Comparison of ENCODE assay signal across 24 mouse cellular contexts in the genomic region with DNA sequence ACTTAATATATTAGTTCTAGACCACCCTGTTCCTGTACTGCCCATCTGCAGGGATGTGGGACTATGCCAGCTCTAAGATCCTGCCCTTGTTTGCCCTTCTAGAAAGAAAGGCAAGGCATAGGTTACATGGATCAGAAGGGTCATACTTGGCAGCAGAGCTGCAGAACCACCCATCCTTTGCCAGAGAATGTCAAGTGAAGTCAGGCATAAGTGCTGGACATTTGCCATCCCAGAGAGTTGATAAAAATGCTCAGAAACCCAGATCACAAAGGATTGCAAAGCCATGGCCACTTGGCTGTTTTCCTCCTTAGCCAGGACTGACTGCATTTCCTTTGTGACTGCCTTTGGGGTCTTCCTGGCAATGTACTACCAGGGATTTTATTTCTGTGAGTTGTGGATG.
DNase-seq lines count a peak whose midpoint lies in the region; ATAC-seq and TF ChIP-seq lines count a peak whose summit lies in the region.
"Had no signal": no experiment of that assay in that cellular context is flagged by ENCODE, and none has a peak within 500 bp of the region (broad histone marks: within the 10 kb centered on the region; RNA-seq: fewer than 3 reads in every experiment).

No protein-coding gene starts in this region.

- no peaks in the 10 kb centered on the region; the same call in 1 of the 2 replicates for H3K4me1 ChIP-seq in heart, adult 2 months (ENCODE audit: control insufficient read depth, insufficient read depth, low read length)
- H3K4me1 ChIP-seq in megakaryocyte, embryonic 14.5 days = peaks cover 61% of the 10 kb centered on the region
- H3K4me1 ChIP-seq: embryonic facial prominence, embryonic 12.5 days; limb, embryonic 13.5 days had no signal

- H3K27me3 ChIP-seq in heart, adult 2 months (ENCODE audit: control insufficient read depth, insufficient read depth, low read length) = no peaks in the 10 kb centered on the region
- no peaks in the 10 kb centered on the region for H3K27me3 ChIP-seq in megakaryocyte, embryonic 14.5 days (replicated peaks)
- H3K27me3 ChIP-seq: limb, embryonic 13.5 days; liver, embryonic 12.5 days; midbrain, embryonic 12.5 days had no signal

- no peak overlapping the region for H3K4me3 ChIP-seq in heart, adult 2 months
- H3K4me3 ChIP-seq in megakaryocyte, embryonic 14.5 days (replicated peaks) = peak overlapping the region; percentile 42
- H3K4me3 ChIP-seq: embryonic facial prominence, embryonic 12.5 days; limb, embryonic 13.5 days; liver, embryonic 12.5 days; midbrain, embryonic 12.5 days had no signal

- ATAC-seq in cerebellum, adult (ENCODE audit: insufficient number of reproducible peaks, low FRiP score, low TSS enrichment) = no peak
- ATAC-seq in megakaryocyte, adult 5-6 weeks (ENCODE audit: poor library complexity, severe bottlenecking) = no peak
- ATAC-seq: activated CD4-positive, CD25-positive, alpha-beta regulatory T cell, adult 4 months; forebrain, postnatal 0 days; hindbrain, embryonic 16.5 days; intestine, embryonic 16.5 days had no signal

- peaks cover 6% of the 10 kb centered on the region; the same call in 1 of the 2 replicates for H3K9me3 ChIP-seq in megakaryocyte, embryonic 14.5 days
- H3K9me3 ChIP-seq: embryonic facial prominence, embryonic 12.5 days; limb, embryonic 13.5 days; liver, embryonic 12.5 days; midbrain, embryonic 12.5 days had no signal

- no peak for TF ChIP-seq CTCF in heart, adult 2 months (IDR thresholded peaks at IDR 0.05)

- no peaks in the 10 kb centered on the region for H3K79me2 ChIP-seq in heart, adult 2 months (replicated peaks; ENCODE audit: control insufficient read depth, insufficient read depth, low read length)

- peak; percentile 10 to 21 for DNase-seq in cerebellum, postnatal 25 days
- DNase-seq in heart, postnatal 4 days = peak; percentile 20
- no peak for DNase-seq in heart, adult 2 months
- no peak for DNase-seq in left cerebral cortex, postnatal 14 days (ENCODE audit: low spot score in 2 of 2)
- DNase-seq: adrenal gland, adult 8-10 months; cerebellum, adult 9-10 months; forebrain, postnatal 0 days; gastrocnemius, postnatal 14 days; heart, adult 11 months; kidney, adult 9 months; kidney, postnatal 14 days; lung, embryonic 14.5 days; right cerebral cortex, postnatal 14 days; spleen, adult 18-20 months had no signal

- TF ChIP-seq POLR2A in heart, adult 2 months (IDR thresholded peaks at IDR 0.05; ENCODE audit: insufficient read depth, low read depth, low read length) = no peak

- intact Hi-C loops in heart, adult 2 months (cut with DNase I) = no loop called here
- intact Hi-C loops in left cerebral cortex, postnatal 14 days (cut with DNase I) = no loop called here

- H3K27ac ChIP-seq in heart, adult 2 months = no peak overlapping the region
- H3K27ac ChIP-seq: embryonic facial prominence, embryonic 12.5 days; limb, embryonic 13.5 days; liver, embryonic 12.5 days; midbrain, embryonic 12.5 days had no signal

- no peak for TF ChIP-seq EP300 in heart, adult 2 months (IDR thresholded peaks at IDR 0.05; ENCODE audit: insufficient read depth, low read depth, low read length)

- no peaks in the 10 kb centered on the region for H3K36me3 ChIP-seq in heart, adult 2 months (ENCODE audit: control insufficient read depth, insufficient read depth, low read length)
- no peaks in the 10 kb centered on the region for H3K36me3 ChIP-seq in megakaryocyte, embryonic 14.5 days (replicated peaks; ENCODE audit: low read length)
- H3K36me3 ChIP-seq: embryonic facial prominence, embryonic 12.5 days; limb, embryonic 13.5 days; liver, embryonic 12.5 days; midbrain, embryonic 12.5 days had no signal

- no peak overlapping the region for H3K9ac ChIP-seq in heart, adult 2 months (ENCODE audit: low read depth, low read length)
- H3K9ac ChIP-seq: embryonic facial prominence, embryonic 12.5 days; forebrain, postnatal 0 days; limb, embryonic 13.5 days; liver, embryonic 12.5 days; lung, embryonic 14.5 days; midbrain, embryonic 12.5 days had no signal

Comparison
In these comparisons a context has a peak if more than half of its experiments do, and no peak if none do; other contexts are left out.
1. DNase-seq: peak in cerebellum, postnatal 25 days (2 of 2) and heart, postnatal 4 days (single experiment); none in heart, adult 2 months (0 of 2) and left cerebral cortex, postnatal 14 days (0 of 2).